Mouse (Mus musculus): ENCODE results near the gene Vmn1r200. TPM values are rescaled to one million over a fixed set of nuclear protein-coding genes. Genes with fewer than 3 reads are reported as not detected.
"Not testable (repeated sequence)": the region's sequence is repeated elsewhere in the genome, so short reads cannot be mapped to it uniquely, and the experiment has no call there.

The Vmn1r200 gene
- not detected in 2 replicates for total RNA-seq (2021)
- long read RNA-seq, experiment 1 = 0 reads
- long read RNA-seq, experiment 2 = 0 reads

GRCm38 (mm10) chr13:22390073-22390472, at the start of gene Vmn1r200:
Gene Vmn1r200 (plus strand): TSS chr13:22390373.
- no peak for DNase-seq

- DNase-seq = no peak
These were observed 40.1 kb upstream of the Vmn1r200 start, which contains the start of gene Vmn1r198 for GRCm38 (mm10) chr13:22350064-22350463. Gene Vmn1r198 (plus strand): TSS chr13:22350364.

GRCm38 (mm10) chr13:22350813-22351212, 39.4 kb upstream of the Vmn1r200 start:
- no peak for DNase-seq

GRCm38 (mm10) chr13:22379518-22379917, 10.7 kb upstream of the Vmn1r200 start, which contains the start of gene Vmn1r199:
Gene Vmn1r199 (plus strand): TSS chr13:22379818.
- no peak for DNase-seq

GRCm38 (mm10) chr13:22381128-22381527, 9.0 kb upstream of the Vmn1r200 start:
- DNase-seq = not testable (repeated sequence)

- no peak for DNase-seq
These were observed 6.8 kb upstream of the Vmn1r200 start for GRCm38 (mm10) chr13:22383401-22383800.

GRCm38 (mm10) chr13:22387050-22387449, 3.1 kb upstream of the Vmn1r200 start:
- DNase-seq = no peak

- DNase-seq = no peak
These were observed 12.8 kb downstream of the Vmn1r200 start for GRCm38 (mm10) chr13:22402978-22403377.

Other genes with a start within 250 kb of the Vmn1r200 start
- gene Vmn1r191, start 206.4 kb upstream of the Vmn1r200 start, total RNA-seq (2021) = not detected in 2 replicates
- not detected in 2 replicates for gene Vmn1r192, start 199.2 kb upstream of the Vmn1r200 start, total RNA-seq (2021)
- not detected in 2 replicates for gene Vmn1r193, start 167.2 kb upstream of the Vmn1r200 start, total RNA-seq (2021)
- gene Vmn1r194, start 146.2 kb upstream of the Vmn1r200 start, total RNA-seq (2021) = not detected in 2 replicates
- gene Vmn1r195, start 119.9 kb upstream of the Vmn1r200 start, total RNA-seq (2021) = not detected in 2 replicates
- not detected in 2 replicates for gene Vmn1r196, start 100.5 kb upstream of the Vmn1r200 start, total RNA-seq (2021)
- gene Vmn1r197, start 65.8 kb upstream of the Vmn1r200 start, total RNA-seq (2021) = not detected in 2 replicates
- not detected in 2 replicates for gene Vmn1r198, start 40.0 kb upstream of the Vmn1r200 start, total RNA-seq (2021)
- not detected in 2 replicates for gene Vmn1r199, start 10.6 kb upstream of the Vmn1r200 start, total RNA-seq (2021)
- gene Vmn1r201, start 81.5 kb downstream of the Vmn1r200 start, total RNA-seq (2021) = not detected in 2 replicates
- gene Vmn1r202, start 115.0 kb downstream of the Vmn1r200 start, total RNA-seq (2021) = not detected in 2 replicates
- not detected in 2 replicates for gene Vmn1r203, start 127.7 kb downstream of the Vmn1r200 start, total RNA-seq (2021)
- gene Vmn1r204, start 162.8 kb downstream of the Vmn1r200 start, total RNA-seq (2021) = not detected in 2 replicates
- gene Vmn1r205, start 202.6 kb downstream of the Vmn1r200 start, total RNA-seq (2021) = not detected in 2 replicates
- not detected in 2 replicates for gene Vmn1r206, start 233.9 kb downstream of the Vmn1r200 start, total RNA-seq (2021)

Measured in adrenal gland, postnatal 14 days (tissue).